Mouse (Mus musculus) midbrain, embryonic 14.5 days (tissue): ENCODE measurements around the gene Clec4g. TPM values are rescaled to one million over a fixed set of nuclear protein-coding genes. Genes with fewer than 3 reads are reported as not detected.
A peak's percentile ranks its signal among the peaks of the same experiment; 100 is the strongest.

Source experiments
- ATAC-seq: fragments of 200-750 bp; cut with Nextera tagmentation; 2 replicates; pipeline ENCODE4 v1.8.0; 2017; ENCODE audit warnings: moderate number of reproducible peaks, moderate library complexity; ENCODE audit not compliant: low FRiP score, low TSS enrichment
- DNase-seq: peaks from one replicate; pipeline ENCODE4 v3.0.0-alpha.2; 2015
- H3K27ac ChIP-seq: fragments of 300-500 bp; sonication (generic); replicated peaks from 2 replicates; pipeline ENCODE4 v1.5.1; 2014; ENCODE audit warnings: mild to moderate bottlenecking, low read depth, low read length, moderate library complexity
- H3K27me3 ChIP-seq: fragments of 300-500 bp; sonication (generic); 2 replicates; pipeline ENCODE4 v1.6.1; 2014; ENCODE audit warnings: low read length, control low read depth, mixed read lengths; ENCODE audit not compliant: control insufficient read depth, insufficient read depth
- H3K36me3 ChIP-seq: fragments of 300-500 bp; sonication (generic); 2 replicates; pipeline ENCODE4 v1.6.1; 2014; ENCODE audit warnings: low read length, control low read depth; ENCODE audit not compliant: control insufficient read depth, insufficient read depth
- H3K4me1 ChIP-seq: fragments of 300-500 bp; sonication (generic); 2 replicates; pipeline ENCODE4 v1.6.1; 2014; ENCODE audit warnings: mild to moderate bottlenecking, antibody characterized with exemption, low read length, control low read depth; ENCODE audit not compliant: control insufficient read depth, insufficient read depth
- H3K4me2 ChIP-seq: fragments of 300-500 bp; sonication (generic); 2 replicates; pipeline ENCODE4 v1.6.1; 2014; ENCODE audit warnings: mild to moderate bottlenecking, low read length, moderate library complexity
- H3K4me3 ChIP-seq: fragments of 300-500 bp; sonication (generic); replicated peaks from 2 replicates; pipeline ENCODE4 v1.5.1; 2014; ENCODE audit warnings: low read depth, low read length
- H3K9ac ChIP-seq: fragments of 300-500 bp; sonication (generic); replicated peaks from 2 replicates; pipeline ENCODE4 v1.6.1; 2014; ENCODE audit warnings: mild to moderate bottlenecking, low read length, moderate library complexity
- H3K9me3 ChIP-seq: fragments of 300-500 bp; sonication (generic); 2 replicates; pipeline ENCODE4 v1.6.1; 2016; ENCODE audit warnings: low read length, control low read depth, mixed read lengths; ENCODE audit not compliant: control insufficient read depth
- WGBS: fragments of 180-500 bp; shearing (Covaris S2); extraction: QIAGEN DNeasy Blood & Tissue Kit; methylation state at CpG from one replicate; pipeline ENCODE4 v1.1.7; 2014; 5-methylcytosine and 5-hydroxymethylcytosine counted together
- polyA plus RNA-seq: library from polyadenylated mRNA; unstranded; fragments of >200 nt; fragmentation: Nextera tagmentation; extraction: Ambion mirVana; gene quantifications from 2 replicates; pipeline ENCODE4 v1.2.1, GENCODE M21; 2014

Clec4g gene
- polyA plus RNA-seq, 1 experiment from 2014 or later = not detected

GRCm38 (mm10) chr8:3685422-3685821 is 35.0 kb downstream of the Clec4g start:
- Histone ChIP-seq H3K27me3 (no peaks in the 10 kb centered on the region), H3K9ac (no peak overlapping the region), H3K27ac (no peak overlapping the region), H3K4me1 (no peaks in the 10 kb centered on the region), H3K4me2 (no peak overlapping the region), H3K4me3 (no peak overlapping the region), H3K9me3 (no peaks in the 10 kb centered on the region), H3K36me3 (peaks cover 24% of the 10 kb centered on the region)
- ATAC-seq = no peak
- DNase-seq = no peak
- WGBS = 74% methylated on average over 4 of the region's 5 CpGs

DNA sequence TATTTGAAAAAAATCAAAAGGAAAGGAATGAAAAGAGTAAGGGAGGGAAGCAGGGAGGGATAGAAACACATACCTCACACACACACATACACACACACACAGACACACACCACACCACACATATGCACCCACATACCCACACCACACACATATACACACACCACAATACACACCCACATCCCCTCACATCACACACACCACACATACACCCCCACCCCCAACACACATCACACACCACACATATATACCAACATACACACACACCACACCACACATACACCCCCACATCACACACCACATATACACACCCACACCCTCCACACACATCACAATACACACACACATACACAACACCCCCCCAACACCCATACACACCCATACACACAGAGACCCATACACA is 35.9 kb downstream of the Clec4g start:
- no peak overlapping the region for H3K4me2 ChIP-seq
- DNase-seq = no peak
- no peak overlapping the region for H3K4me3 ChIP-seq
- H3K27me3 ChIP-seq = no peaks in the 10 kb centered on the region
- H3K4me1 ChIP-seq = no peaks in the 10 kb centered on the region
- no peaks in the 10 kb centered on the region for H3K9me3 ChIP-seq
- H3K27ac ChIP-seq = no peak overlapping the region
- peaks cover 33% of the 10 kb centered on the region for H3K36me3 ChIP-seq
- no peak overlapping the region for H3K9ac ChIP-seq
- ATAC-seq = no peak

DNA sequence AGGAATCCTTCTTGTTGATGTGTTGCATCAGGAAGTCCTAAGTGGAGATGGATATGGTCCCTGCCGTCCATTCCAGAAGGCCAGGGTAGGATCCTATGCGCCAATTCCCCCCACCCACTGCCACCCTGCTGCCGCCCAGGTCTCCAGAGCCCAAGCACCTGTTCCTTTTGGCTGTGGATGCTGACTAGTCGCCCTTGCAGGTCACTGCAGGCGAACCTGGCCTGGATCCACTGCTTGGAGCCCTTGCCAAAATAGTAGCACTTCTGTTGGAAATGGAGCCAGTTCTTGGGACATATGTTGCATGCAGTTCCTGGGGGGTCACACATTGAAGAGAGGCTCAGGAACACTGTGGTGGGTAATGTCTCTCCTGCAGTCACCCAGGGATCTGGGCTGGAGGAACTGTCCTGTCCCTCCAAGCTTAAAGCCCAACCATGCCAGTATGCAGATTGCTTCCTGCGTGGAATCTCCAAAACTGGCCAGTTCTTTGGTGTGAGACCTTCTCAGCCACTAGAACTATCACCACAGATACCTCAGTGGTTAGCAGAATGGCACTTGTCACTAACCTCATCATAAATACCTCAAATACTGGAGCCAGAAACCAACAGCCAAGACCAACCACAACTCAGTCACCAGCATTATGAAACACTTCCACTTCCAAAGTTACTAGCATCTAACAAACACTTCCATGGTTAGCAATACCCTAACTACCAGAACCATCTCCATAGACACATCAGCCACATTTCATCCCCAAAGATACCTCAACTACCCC is 36.9 kb downstream of the Clec4g start:
- Histone ChIP-seq H3K4me1 (no peaks in the 10 kb centered on the region), H3K9ac (no peak overlapping the region), H3K4me3 (no peak overlapping the region), H3K36me3 (peaks cover 42% of the 10 kb centered on the region), H3K27me3 (no peaks in the 10 kb centered on the region), H3K4me2 (no peak overlapping the region), H3K27ac (no peak overlapping the region), H3K9me3 (no peaks in the 10 kb centered on the region)
- ATAC-seq = no peak
- DNase-seq = no peak
- 73% methylated on average over 6 of the region's 6 CpGs for WGBS

DNA sequence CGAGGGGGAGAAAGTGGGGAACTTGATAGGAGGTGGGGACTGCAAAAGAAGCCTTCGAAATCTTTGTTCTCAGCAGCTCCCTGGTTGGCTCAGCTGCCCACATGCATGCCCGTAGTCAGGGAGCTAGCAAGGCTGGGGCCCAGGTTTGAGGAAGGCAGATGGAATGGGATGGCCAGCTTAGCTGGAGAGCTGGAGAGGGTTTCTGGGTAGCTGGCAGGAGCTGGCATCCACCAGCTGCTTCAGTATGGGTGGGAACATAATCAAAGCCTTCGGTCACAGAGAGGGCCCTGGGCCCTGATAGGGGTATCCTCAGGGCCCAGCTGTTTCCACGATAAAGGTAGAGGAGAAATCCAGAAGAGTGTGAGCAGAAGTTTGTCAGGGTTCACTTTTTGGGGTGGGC is 38.0 kb downstream of the Clec4g start:
- DNase-seq (no peak), ATAC-seq (no peak)
- no peak overlapping the region for H3K4me2 ChIP-seq
- 92% methylated on average over 5 of the region's 5 CpGs for WGBS
- no peaks in the 10 kb centered on the region for H3K27me3 ChIP-seq
- H3K36me3 ChIP-seq = peaks cover 42% of the 10 kb centered on the region
- peaks cover 6% of the 10 kb centered on the region for H3K4me1 ChIP-seq
- no peak overlapping the region for H3K27ac ChIP-seq
- no peak overlapping the region for H3K9ac ChIP-seq
- no peaks in the 10 kb centered on the region for H3K9me3 ChIP-seq
- no peak overlapping the region for H3K4me3 ChIP-seq

DNA sequence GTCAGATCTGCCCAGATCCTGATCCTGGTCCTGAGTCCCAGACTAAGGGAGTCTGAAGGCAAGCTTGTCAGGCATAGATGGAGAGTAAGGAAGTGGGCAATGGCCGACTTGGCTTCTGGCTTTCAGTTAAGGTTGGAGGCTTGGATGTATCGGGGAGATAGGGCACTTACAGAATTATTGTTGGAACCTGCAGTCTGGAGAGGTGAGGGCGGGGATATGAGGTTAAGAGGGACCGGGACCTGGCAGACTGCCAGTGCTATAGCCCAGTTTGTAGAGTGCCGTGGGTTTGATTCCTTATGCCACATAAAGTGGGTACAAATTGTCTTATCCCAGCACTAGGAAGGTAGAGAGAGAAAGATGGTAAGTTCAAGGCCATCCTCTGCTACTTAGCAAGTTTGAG is 40.8 kb downstream of the Clec4g start:
- Histone ChIP-seq H3K4me2 (no peak overlapping the region), H3K27ac (no peak overlapping the region), H3K36me3 (peaks cover 42% of the 10 kb centered on the region), H3K9ac (no peak overlapping the region), H3K4me1 (peaks cover 10% of the 10 kb centered on the region), H3K27me3 (no peaks in the 10 kb centered on the region), H3K4me3 (no peak overlapping the region), H3K9me3 (no peaks in the 10 kb centered on the region)
- ATAC-seq = no peak
- WGBS = 93% methylated on average over 5 of the region's 5 CpGs
- no peak for DNase-seq

GRCm38 (mm10) chr8:3679236-3679635 is 41.2 kb downstream of the Clec4g start:
- DNase-seq = no peak
- Histone ChIP-seq H3K27me3 (no peaks in the 10 kb centered on the region), H3K9ac (no peak overlapping the region), H3K36me3 (peaks cover 42% of the 10 kb centered on the region), H3K9me3 (no peaks in the 10 kb centered on the region), H3K27ac (no peak overlapping the region), H3K4me3 (no peak overlapping the region), H3K4me1 (peaks cover 10% of the 10 kb centered on the region), H3K4me2 (no peak overlapping the region)
- 98% methylated on average over 23 of the region's 23 CpGs for WGBS
- no peak for ATAC-seq

DNA sequence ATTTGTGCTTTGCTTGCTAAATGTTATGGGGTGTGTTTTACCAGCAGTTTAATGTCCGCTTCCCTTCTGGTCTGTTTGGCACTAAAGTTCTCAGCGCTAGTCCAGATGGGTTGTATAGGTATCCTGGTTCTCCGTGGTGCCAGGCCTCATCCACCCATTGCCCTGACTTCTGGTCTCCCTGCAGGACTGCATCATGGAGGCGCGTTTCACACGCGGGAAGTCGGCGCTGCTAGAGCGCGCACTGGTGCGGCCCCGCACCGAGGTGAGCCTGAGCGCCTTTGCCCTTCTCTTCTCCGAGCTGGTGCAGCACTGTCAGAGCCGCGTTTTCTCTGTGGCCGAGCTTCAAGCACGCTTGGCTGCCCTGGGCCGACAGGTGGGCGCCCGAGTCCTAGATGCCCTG is 41.6 kb downstream of the Clec4g start:
- ATAC-seq (no peak), DNase-seq (no peak)
- Histone ChIP-seq H3K27ac (no peak overlapping the region), H3K36me3 (peaks cover 42% of the 10 kb centered on the region), H3K9ac (no peak overlapping the region), H3K4me2 (no peak overlapping the region), H3K27me3 (no peaks in the 10 kb centered on the region), H3K4me1 (peaks cover 10% of the 10 kb centered on the region), H3K4me3 (no peak overlapping the region), H3K9me3 (no peaks in the 10 kb centered on the region)
- 96% methylated on average over 23 of the region's 23 CpGs for WGBS

DNA sequence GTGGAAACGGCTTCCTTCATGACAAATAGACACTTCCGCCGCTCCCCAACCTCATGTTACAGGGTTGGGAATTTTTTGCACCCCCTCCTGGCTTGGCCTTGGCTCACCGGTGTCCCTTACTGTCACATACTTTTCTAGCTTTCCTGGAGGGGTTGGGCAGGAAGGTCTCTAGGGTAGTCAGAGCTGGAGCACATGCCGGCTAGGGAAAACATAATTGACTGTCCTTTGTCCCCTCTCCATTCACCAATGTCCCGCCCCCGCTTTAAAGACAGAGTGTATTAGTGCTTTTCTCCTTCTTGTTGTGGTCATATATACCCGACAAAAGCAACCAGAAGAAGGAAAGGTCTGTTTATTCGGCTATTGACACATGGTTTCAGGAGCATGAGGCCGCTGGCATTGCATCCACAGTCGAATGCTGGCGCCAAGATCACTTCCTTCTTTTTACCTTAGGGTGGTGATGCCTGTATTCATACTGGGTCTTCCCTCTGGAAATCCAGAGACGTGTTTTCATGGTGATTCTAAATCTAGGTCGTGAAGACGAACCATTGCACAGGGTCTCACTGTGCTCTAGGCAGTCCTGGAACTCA is 43.4 kb downstream of the Clec4g start:
- no peaks in the 10 kb centered on the region for H3K9me3 ChIP-seq
- H3K4me1 ChIP-seq = peaks cover 10% of the 10 kb centered on the region
- H3K9ac ChIP-seq = peak overlapping the region; percentile 96
- no peaks in the 10 kb centered on the region for H3K27me3 ChIP-seq
- peak overlapping the region; percentile 93 for H3K4me3 ChIP-seq
- H3K4me2 ChIP-seq = peak overlapping the region; percentile 91
- ATAC-seq (0 out of 2 replicates have a peak, but pooled peaks have one; percentile 3), DNase-seq (peak; percentile 13)
- peak overlapping the region; percentile 83 for H3K27ac ChIP-seq
- H3K36me3 ChIP-seq = peaks cover 31% of the 10 kb centered on the region
- 5% methylated on average over 15 of the region's 15 CpGs for whole genome bisulfite sequencing
